Mouse (Mus musculus) bone marrow, adult 2 months (tissue): ENCODE measurements at regions not wholly inside any gene's neighbourhood (a gene's known extent, or its start where the extent isn't known, plus 50 kb on each side); places are given as distances from the start of the nearest gene placed in this dataset.
A peak's percentile ranks its signal among the peaks of the same experiment; 100 is the strongest.

Source experiments
- H3K27ac ChIP-seq: fragments of 200-500 bp; 2 replicates; pipeline ENCODE4 v1.5.1; 2012; ENCODE audit warnings: low read depth, mild to moderate bottlenecking, control low read depth, inconsistent platforms, low read length; ENCODE audit not compliant: control insufficient read depth, poor library complexity, insufficient read depth
- H3K4me1 ChIP-seq: fragments of 200-500 bp; 2 replicates; pipeline ENCODE4 v1.6.1; 2011; ENCODE audit warnings: low read length; ENCODE audit not compliant: control insufficient read depth, insufficient read depth
- H3K4me3 ChIP-seq: fragments of 200-500 bp; replicated peaks from 2 replicates; pipeline ENCODE3; 2011; ENCODE audit warnings: mild to moderate bottlenecking, low read depth, low read length, control low read depth; ENCODE audit not compliant: control insufficient read depth
- CTCF ChIP-seq: fragments of 200-500 bp; IDR thresholded peaks from 2 replicates; pipeline ENCODE4 v1.5.1; 2011; ENCODE audit warnings: low read length, control low read depth; ENCODE audit not compliant: control insufficient read depth, insufficient read depth
- POLR2A ChIP-seq: fragments of 200-500 bp; IDR thresholded peaks from 2 replicates; pipeline ENCODE4 v1.6.1; 2011; ENCODE audit warnings: low read depth, mild to moderate bottlenecking, control low read depth, low read length, borderline replicate concordance; ENCODE audit not compliant: control insufficient read depth
- WGBS: fragments of 180-500 bp; shearing (Covaris S2); methylation state at CpG from one replicate; pipeline ENCODE4 v1.1.7; 2018; 5-methylcytosine and 5-hydroxymethylcytosine counted together

DNA sequence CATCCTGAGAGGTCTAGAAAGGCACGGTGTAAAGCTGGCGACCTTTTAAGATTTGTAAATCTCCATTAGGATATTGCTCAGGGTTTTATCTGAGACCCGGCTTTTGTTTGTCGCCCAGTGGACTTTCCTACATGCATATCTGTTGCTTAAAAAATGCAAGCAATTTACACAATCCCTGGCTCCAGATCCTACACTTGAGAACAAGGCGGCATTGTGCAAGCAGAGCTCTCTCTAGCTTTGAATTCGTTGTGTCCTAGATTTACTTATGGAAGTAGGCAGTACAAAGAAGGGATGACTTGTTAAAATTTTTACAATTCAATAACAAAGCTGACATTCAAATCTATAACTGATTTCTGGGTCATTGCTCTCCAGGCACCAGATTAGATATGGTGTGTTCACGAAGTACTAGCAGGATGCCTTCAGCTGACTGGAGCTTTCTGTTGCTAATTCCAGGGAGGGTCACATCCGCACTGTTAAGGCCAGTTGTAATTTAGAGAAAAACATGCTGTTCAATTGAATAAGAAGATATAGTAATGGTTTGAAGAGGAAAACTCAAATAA is 62.2 kb upstream of the Teddm2 start:
- no peaks in the 10 kb centered on the region; the same call in 1 of the 2 replicates for H3K4me1 ChIP-seq
- H3K27ac ChIP-seq, result no peak overlapping the region
- 81% methylated on average over 8 of the region's 8 CpGs for WGBS
- TF ChIP-seq POLR2A (no peak), CTCF (no peak)
- H3K4me3 ChIP-seq, result no peak overlapping the region

DNA sequence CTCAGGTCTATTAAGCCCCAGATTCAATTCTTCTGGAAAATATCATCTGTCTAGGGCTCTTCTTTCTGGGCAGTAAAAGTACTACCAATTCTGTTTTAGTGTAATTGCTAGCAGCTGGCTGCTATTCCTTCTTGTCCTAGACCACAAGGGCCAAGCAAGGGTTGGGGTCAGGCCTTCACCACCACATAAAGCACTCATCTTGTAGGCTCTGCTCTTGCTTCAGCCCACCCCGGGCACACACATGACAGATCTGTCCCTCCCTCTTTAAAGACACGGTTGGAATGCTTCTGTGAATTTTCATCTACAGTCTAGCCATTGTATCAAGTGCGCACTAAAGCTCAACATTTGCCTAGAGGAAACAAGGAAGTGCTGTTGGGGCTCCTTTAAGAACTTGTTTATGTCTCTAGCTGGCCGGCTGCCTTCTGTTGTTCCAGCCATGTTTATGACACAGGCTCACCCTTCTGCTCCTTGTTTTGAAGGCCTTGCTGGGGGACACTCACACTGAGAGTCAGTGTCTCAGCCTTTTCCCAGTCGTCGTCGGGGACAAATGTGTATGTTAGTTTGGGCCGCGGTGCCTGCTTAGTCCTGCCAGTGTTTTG is 63.8 kb upstream of the Teddm2 start:
- Histone ChIP-seq H3K4me3 (no peak overlapping the region), H3K4me1 (no peaks in the 10 kb centered on the region; the same call in 1 of the 2 replicates), H3K27ac (no peak overlapping the region)
- 72% methylated on average over 9 of the region's 9 CpGs for WGBS
- no peak for TF ChIP-seq POLR2A
- no peak for TF ChIP-seq CTCF

DNA sequence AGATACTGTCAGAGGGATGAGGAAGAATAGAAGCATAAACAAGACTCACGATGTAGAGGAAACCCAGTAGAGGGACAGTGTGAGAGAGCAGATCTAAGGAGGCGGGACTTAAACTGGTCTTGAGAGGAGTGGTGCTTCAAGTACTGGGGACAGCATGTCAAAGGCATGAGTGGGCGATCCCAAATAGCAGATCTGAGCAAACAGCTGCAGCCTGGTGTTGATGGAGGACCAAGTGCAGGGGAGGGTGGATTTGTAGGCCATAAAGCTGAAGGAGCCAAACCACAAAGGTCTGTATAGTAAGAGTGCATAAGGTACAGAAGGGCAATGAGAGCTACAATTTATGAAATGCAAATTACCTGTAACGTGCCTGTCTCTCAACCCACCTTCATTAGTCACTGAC is 69.4 kb upstream of the Teddm2 start:
- TF ChIP-seq POLR2A, result no peak
- WGBS, result 61% methylated on average over 4 of the region's 4 CpGs
- no peak overlapping the region for H3K4me3 ChIP-seq
- H3K27ac ChIP-seq, result no peak overlapping the region
- H3K4me1 ChIP-seq, result no peaks in the 10 kb centered on the region

DNA sequence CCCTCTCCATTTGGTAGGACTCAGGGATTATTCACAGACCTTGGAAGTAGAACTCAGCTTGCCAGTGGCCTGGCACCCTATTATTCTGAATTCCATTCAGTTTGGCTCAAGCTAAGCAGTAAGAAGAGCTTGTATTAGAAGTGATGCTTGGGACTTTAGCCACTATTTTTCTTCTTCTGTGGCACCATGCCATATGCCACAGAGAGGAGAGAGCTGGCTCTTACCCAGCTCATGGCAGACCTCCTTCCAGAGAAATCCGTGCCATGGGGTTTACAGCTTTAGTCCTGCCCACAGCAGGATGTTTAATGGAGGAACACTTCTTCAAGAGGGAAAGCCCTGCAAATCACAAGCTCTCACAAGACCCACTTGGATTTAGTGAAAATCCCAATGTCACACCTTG is 74.3 kb upstream of the Teddm2 start:
- no peaks in the 10 kb centered on the region for H3K4me1 ChIP-seq
- H3K27ac ChIP-seq, result no peak overlapping the region
- no peak for TF ChIP-seq CTCF
- no peak for TF ChIP-seq POLR2A
- no peak overlapping the region for H3K4me3 ChIP-seq
- WGBS, result 48% methylated on average over 1 of the region's 1 CpGs

DNA sequence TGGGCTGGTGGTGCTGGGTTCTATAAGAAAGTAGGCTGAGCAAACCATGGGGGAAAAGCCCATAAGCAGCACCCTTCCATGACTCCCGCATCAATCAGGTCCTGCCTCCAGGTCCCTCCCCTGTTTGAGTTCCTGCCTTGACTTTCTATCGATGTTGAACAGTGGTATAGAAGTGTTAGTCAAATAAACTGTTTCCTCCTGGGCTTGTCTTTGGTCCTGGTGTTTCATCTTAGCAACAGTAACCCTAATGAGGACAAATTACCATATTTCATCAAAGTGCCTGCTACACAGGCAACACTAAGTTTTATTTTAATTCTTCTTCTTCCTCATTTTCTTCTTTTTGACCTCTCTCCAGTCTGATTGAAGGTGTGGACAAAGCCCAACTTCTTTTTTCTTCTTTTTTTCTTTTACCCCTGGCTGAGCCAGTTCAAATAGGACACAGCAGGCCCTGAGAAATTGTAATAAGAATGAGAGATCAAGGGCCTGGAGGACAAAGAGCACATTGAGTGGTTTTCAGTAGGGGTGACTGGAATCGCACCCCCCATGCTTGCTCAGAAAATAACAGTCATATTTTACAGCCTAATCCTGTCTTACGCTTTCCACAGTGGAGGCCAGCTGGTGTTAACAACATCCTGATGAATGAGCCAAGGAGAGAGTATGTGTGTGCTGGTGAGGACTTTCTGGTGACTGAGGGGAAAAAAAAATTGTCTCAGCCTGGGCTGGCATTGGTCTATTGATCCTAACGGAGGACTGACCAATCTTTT is 78.1 kb upstream of the Teddm2 start:
- TF ChIP-seq POLR2A (no peak), CTCF (no peak)
- 78% methylated on average over 5 of the region's 5 CpGs for WGBS
- Histone ChIP-seq H3K4me1 (peaks cover 4% of the 10 kb centered on the region; the same call in 1 of the 2 replicates), H3K27ac (no peak overlapping the region), H3K4me3 (no peak overlapping the region)

DNA sequence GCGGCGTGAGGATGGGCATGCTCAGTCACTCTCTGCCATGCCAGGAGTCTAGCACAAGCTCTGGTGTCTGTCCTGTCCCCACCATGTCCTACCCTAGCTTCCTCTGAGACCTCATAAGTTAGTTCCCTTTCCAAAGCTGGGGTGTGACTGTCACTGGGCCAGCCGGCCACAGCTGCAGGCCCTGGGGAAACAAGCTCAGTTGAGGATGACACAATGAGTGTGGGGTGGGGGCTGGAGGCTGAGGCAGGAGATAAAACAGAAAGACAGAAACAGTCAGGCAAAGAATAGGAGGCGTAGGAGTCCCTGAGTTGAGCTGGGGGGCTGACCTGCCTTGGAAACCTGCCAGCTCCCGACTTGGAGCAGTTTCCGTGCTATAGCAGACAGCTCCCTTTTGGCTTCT is 80.9 kb upstream of the Teddm2 start:
- no peak for TF ChIP-seq POLR2A
- no peak for TF ChIP-seq CTCF
- 31% methylated on average over 6 of the region's 6 CpGs for WGBS
- H3K4me3 ChIP-seq, result no peak overlapping the region
- peaks cover 4% of the 10 kb centered on the region; the same call in 1 of the 2 replicates for H3K4me1 ChIP-seq
- H3K27ac ChIP-seq, result peak overlapping the region; percentile 22; the same call in 1 of the 2 replicates

DNA sequence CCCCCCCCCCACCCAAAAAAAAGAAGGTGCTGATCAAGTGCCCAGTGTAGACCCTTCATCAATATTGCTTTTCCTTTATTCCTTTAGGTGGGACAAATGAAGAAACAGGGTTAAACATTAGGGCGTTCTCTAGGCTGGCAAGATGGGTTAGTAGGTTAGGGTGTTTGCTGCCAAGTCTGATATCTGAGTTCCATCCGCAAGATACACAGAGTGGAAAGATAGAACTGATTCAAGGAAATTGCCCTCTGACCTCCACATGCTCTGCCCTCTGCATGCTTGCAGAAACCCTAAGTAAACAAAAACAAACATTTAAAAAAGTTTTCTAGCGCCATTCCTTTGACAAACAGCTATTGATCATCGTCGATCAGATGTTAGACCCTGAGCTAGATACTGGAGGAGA is 85.6 kb upstream of the Teddm2 start:
- no peak for TF ChIP-seq CTCF
- TF ChIP-seq POLR2A, result no peak
- Histone ChIP-seq H3K27ac (no peak overlapping the region), H3K4me3 (no peak overlapping the region), H3K4me1 (peaks cover 3% of the 10 kb centered on the region; the same call in 1 of the 2 replicates)
- WGBS, result 87% methylated on average over 5 of the region's 5 CpGs

DNA sequence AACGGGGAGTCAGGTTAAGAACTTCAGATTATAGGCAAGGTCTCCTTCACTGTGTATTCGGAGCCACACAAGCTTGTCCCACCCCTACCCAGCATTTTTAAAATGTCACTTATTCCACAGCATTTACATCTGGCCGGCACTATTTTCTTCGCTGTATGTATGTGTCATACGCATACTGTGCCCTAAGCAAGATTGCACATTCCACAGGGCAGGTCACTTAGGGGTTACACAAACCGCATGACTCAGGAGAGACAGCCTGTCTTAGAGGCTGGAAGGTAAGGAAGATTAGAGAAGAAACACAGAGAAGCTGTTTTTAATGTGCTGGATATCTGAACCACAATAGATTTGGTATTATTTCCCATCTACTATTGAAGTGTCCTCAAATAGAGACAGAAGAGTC is 86.6 kb upstream of the Teddm2 start:
- Histone ChIP-seq H3K4me3 (no peak overlapping the region), H3K27ac (no peak overlapping the region), H3K4me1 (no peaks in the 10 kb centered on the region)
- 80% methylated on average over 6 of the region's 6 CpGs for WGBS
- no peak for TF ChIP-seq POLR2A
- no peak for TF ChIP-seq CTCF

DNA sequence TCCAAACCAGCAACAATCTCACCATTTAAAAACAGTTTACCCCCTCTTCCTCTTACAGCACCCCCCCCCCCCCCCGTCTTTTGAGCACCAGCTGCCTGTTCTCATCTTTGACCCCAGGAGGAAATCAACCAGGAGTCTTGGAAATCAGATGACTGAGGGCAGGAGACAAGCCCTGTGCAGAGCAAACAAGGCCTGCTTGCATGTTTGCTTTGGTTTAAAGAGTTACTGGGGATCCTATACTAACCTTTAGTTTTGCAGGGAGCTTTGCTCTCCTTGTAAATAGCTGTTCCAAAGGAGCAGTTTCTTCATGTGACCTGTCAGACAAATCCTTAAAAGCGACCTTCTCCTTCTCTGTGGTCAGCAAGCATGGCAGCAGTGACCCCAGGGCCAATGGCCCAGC is 88.3 kb upstream of the Teddm2 start:
- Histone ChIP-seq H3K27ac (no peak overlapping the region), H3K4me1 (no peaks in the 10 kb centered on the region), H3K4me3 (no peak overlapping the region)
- WGBS, result 37% methylated on average over 2 of the region's 2 CpGs
- no peak for TF ChIP-seq POLR2A
- no peak for TF ChIP-seq CTCF
